Mouse (Mus musculus): ENCODE results near the gene Foxp1. TPM values are rescaled to one million over a fixed set of nuclear protein-coding genes. Genes with fewer than 3 reads are reported as not detected.

Foxp1 gene
- total RNA-seq, 2 experiments from 2014 or later, result 12.3 to 26.5 TPM

- no peak for ATAC-seq (replicated peaks; ENCODE audit: low FRiP score, poor library complexity, severe bottlenecking)
Measured at GRCm38 (mm10) chr6:99027542-99028160, 494.9 kb downstream of the Foxp1 start.

DNA sequence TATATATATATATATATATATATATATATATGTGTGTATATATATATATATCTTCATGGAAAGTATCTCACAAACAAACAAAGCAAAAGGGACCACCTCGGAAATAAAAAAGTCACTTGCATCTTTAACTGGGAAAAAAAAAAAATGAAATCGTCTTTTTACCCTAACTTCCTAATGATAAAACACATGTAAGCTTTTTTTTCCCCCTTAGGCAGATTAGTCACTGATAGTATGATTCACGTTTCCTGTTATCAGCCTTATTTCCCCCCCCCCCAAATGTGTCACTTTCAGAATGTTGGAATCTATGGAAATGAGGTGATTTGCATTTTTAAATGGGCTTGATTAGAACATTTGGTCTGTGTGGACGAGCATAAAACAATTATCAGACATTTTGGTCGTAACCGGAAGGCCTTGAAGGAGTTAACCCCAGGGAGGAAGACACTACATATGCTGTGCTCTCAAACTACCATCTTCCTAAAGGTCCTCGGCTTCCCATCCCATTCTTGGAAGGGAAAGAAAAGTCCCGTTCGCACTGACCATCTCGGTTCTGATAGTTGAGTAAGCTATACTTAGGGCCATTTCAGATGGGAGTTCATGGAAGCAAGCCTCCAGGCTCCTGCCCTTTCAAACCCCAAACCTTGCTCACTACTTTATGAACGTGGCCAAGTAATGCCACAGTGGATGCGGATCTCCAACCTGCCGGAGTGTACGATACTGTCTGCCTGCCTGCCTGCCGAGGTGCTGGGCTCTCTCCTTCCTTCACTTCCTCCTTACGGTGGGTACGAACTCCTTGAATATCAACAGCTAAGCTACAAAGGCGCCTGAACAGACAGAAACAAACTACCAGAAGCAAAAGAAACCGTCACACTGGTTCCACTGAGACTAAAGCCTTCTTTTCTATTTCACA, 495.6 kb downstream of the Foxp1 start:
- no peak for ATAC-seq (replicated peaks; ENCODE audit: low FRiP score, poor library complexity, severe bottlenecking)

- ATAC-seq (replicated peaks; ENCODE audit: low FRiP score, poor library complexity, severe bottlenecking), result no peak
Measured at GRCm38 (mm10) chr6:99026040-99026439, 496.5 kb downstream of the Foxp1 start.

- ATAC-seq (replicated peaks; ENCODE audit: low FRiP score, poor library complexity, severe bottlenecking), result no peak
Measured at GRCm38 (mm10) chr6:99024588-99024987, 497.9 kb downstream of the Foxp1 start.

- no peak for ATAC-seq (replicated peaks; ENCODE audit: low FRiP score, poor library complexity, severe bottlenecking)
Measured at GRCm38 (mm10) chr6:99020570-99021444, 501.7 kb downstream of the Foxp1 start.

GRCm38 (mm10) chr6:99019716-99020115, 502.8 kb downstream of the Foxp1 start:
- no peak for ATAC-seq (replicated peaks; ENCODE audit: low FRiP score, poor library complexity, severe bottlenecking)

DNA sequence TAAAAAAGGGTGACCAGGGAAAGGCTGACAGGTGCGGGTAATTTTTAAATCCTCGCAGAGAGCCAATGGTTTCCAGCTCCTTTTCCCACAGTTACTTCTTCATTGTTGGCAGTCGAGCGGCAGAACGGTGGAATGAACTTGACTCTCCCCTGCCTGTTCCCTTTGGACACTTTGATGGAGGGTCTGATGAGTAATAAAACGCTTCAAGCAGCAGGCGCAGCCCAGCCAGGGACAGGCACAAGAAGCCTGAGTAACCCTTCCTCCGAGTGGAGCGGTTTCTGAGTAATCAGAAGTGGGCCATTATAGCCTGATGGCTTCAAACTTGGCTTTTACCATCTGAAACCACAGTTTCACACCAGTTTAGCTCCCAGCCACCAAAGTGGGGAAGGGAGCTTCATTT, 503.3 kb downstream of the Foxp1 start:
- no peak for ATAC-seq (replicated peaks; ENCODE audit: low FRiP score, poor library complexity, severe bottlenecking)

DNA sequence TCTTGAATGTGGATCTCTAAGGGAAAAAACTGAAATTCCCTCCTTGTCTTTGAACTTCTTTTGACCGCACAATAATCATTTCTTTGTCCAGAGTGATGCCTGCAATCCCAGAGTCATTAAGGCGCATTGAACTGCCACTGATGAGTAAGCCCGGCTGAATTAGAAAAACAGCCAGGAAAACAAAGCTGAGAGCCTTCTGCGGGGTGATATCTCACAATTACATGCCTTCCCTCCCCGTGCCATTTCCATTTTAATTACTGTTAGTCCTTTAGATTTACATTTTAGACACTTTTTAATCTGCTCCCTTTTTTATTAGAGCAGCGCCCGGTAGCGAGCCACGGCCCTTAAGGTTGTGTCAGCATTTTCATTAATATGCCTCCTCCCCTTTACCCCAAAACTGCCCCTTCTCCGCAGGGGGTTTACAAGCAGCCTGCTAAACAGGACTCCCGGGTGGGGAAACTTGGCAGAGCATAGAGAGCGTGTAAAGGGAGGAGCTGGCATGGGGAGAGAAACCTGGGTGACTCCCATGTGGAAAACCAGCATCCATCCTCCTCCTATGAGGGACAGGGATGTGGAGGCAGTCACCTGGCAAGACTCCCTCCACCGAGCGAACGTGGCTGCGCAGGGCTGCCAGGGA, 508.5 kb downstream of the Foxp1 start:
- ATAC-seq (replicated peaks; ENCODE audit: low FRiP score, poor library complexity, severe bottlenecking), result no peak

DNA sequence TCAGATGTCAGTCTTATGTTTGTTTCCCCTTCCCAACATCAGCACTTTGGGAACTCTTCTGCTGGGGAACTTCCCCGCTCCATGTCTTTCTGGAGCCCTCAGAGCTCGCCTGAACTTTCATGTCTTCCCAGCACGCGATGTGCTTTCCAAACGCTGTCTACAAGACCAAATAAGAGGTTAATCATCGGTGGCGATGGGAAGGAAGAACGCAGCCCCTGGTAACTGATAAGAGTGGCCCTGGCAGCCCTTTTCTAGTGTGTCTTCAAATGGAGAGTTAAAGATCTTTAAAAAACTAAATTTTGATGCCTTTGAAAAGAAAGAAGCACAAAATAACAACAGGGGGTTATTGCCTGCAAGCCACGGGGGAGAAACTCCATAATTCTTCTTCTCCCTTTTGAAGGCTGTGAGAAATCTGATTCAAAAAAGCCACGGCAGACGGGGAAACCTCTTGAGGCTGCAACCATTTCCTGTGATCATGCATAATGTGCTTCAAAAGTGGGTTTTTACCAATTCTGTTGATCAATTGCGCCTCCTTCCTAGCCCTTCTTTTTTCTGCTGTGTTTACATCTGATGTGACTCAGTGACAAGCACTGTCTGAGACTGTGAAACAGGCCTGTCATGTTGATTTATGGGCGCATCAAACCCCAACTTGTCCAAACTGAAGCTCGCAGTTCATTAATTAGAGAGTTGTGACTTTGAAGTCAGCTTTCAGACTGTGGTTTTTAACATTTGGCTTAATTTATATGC, 509.2 kb downstream of the Foxp1 start:
- ATAC-seq (replicated peaks; ENCODE audit: low FRiP score, poor library complexity, severe bottlenecking), result no peak

DNA sequence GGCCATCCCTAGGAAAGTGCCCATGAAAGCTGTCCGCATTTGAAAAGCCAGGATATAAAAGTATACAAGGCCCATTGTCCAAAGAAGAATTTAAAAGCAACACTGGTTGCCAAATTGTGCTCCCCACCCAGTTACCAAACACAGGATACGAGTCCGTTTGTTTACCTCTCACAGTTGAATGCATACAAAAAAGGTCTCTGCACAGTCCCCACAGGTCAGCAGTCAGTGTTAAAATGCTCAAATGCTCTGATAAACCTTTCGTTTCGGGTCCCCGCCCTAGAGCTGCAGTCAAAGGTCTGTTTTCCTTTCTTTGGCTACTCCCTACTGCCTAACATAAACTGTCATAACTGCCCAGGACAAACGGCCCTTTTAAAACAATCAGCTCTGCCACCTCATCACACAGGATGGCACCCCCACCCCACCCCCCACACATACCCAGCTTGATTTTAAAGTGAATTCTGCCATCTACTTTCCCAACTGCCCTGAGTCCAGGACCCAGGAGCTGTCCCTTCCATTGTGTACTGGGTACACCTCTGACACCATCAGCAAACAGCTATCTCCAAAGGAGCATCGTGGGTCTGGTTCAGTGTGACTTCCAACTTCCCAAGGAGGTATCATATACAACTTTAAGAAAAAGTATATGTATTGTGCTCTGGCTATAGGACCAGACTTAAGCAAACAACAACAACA, 510.5 kb downstream of the Foxp1 start:
- no peak for ATAC-seq (replicated peaks; ENCODE audit: low FRiP score, poor library complexity, severe bottlenecking)

DNA sequence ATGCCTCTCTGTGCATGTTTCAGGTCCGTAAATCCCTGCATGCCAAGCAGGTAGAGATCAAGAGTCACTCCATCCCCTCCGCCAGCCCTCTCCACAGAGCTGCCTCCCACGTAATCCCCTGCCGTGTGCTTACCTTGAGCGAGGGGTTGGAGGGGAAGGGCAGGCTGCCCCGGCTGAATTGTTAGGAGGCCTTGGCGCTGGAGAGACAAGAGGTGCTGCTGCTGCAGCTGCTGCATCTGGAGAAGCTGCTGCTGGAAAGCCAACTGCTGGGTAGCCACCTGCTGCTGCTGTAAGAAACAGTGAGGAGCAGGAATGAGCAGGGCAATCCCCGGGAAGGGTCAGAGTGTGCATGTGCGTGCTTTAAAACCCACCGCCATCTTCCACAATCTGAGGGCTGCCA, 512.8 kb downstream of the Foxp1 start:
- ATAC-seq (replicated peaks; ENCODE audit: low FRiP score, poor library complexity, severe bottlenecking), result no peak

DNA sequence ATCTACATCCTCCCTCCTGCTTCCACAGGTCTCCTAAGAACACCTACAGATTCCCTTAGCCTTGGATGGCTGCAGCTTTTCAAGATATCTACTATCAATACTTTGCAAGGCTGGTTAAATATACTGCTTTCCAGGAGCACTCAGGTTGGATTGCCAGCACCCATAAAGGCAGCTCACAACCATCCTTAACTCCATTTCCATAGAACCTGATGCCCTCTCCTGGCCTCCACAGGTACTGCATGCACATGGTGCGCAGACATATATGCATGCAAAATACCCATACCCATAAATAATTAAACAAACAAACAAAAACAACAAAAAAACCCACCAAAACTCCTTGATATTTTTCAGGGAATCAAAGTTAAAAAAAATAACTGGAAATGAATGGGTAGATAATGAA, 514.0 kb downstream of the Foxp1 start:
- no peak for ATAC-seq (replicated peaks; ENCODE audit: low FRiP score, poor library complexity, severe bottlenecking)

GRCm38 (mm10) chr6:99007542-99007941, 515.0 kb downstream of the Foxp1 start:
- ATAC-seq (replicated peaks; ENCODE audit: low FRiP score, poor library complexity, severe bottlenecking), result no peak

GRCm38 (mm10) chr6:99004255-99004997, 518.1 kb downstream of the Foxp1 start:
- ATAC-seq (replicated peaks; ENCODE audit: low FRiP score, poor library complexity, severe bottlenecking), result no peak

GRCm38 (mm10) chr6:99003108-99003709, 519.3 kb downstream of the Foxp1 start:
- no peak for ATAC-seq (replicated peaks; ENCODE audit: low FRiP score, poor library complexity, severe bottlenecking)

DNA sequence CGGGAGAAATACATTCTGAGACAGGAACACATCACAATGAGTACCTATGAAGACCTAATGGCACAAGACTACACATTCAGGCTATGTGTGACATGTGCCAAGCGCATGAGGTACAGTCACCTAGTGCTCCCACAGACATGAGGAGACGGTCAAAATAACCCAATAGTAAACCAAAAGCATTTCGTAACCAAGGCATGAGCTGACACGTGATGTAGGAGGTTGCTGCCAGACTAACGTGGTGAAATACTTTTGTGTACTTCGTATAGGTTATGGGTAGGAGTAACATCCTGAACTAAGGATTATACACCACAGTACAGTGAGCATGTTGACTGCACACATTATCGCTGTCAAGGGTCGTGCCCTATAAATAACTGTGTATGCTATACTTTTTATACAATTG, 520.9 kb downstream of the Foxp1 start:
- no peak for ATAC-seq (replicated peaks; ENCODE audit: low FRiP score, poor library complexity, severe bottlenecking)

All from erythroblast, adult 5-6 weeks (primary cell).